Mouse (Mus musculus) heart, postnatal 0 days (tissue): ENCODE measurements around the gene Samd15.

Experiments used
- CTCF ChIP-seq: IDR thresholded peaks from 2 replicates; pipeline ENCODE4 v1.5.1; 2016; ENCODE audit warnings: antibody characterized with exemption, control low read depth, low read depth
- EP300 ChIP-seq: IDR thresholded peaks from 2 replicates; pipeline ENCODE4 v1.6.1; 2016; ENCODE audit warnings: antibody characterized with exemption, low read depth

GRCm38 (mm10) chr12:87212844-87213606 lies 13.5 kb downstream of the Samd15 start:
- TF ChIP-seq CTCF (no peak), EP300 (no peak)
